ENCODE assay signal across 9 mouse cellular contexts in genomic region chr17:17404811-17405544, GRCm38 (mm10). TPM values are rescaled to one million over a fixed set of nuclear protein-coding genes. Genes with fewer than 3 reads are reported as not detected.
DNase-seq lines count a peak whose midpoint lies in the region; ATAC-seq lines count a peak whose summit lies in the region.
"Had no signal": no experiment of that assay in that cellular context is flagged by ENCODE, and none has a peak within 500 bp of the region (broad histone marks: within the 10 kb centered on the region; RNA-seq: fewer than 3 reads in every experiment).

No protein-coding gene starts in this region.

- peak overlapping the region; percentile 59; the same call in 1 of the 2 replicates for H3K27ac ChIP-seq in forebrain, embryonic 12.5 days
- peak overlapping the region; percentile 35 for H3K27ac ChIP-seq in limb, embryonic 15.5 days
- H3K27ac ChIP-seq in heart, embryonic 11.5 days (ENCODE audit: low read depth, low read length): no peak overlapping the region
- H3K27ac ChIP-seq: liver, embryonic 13.5 days had no signal

- H3K27me3 ChIP-seq in forebrain, embryonic 12.5 days: no peaks in the 10 kb centered on the region
- H3K27me3 ChIP-seq in limb, embryonic 15.5 days: no peaks in the 10 kb centered on the region
- H3K27me3 ChIP-seq in heart, embryonic 11.5 days (ENCODE audit: control insufficient read depth, insufficient read depth, low read length): no peaks in the 10 kb centered on the region
- H3K27me3 ChIP-seq: liver, embryonic 13.5 days had no signal

- peak overlapping the region; percentile 50 for H3K4me2 ChIP-seq in forebrain, embryonic 12.5 days
- H3K4me2 ChIP-seq in limb, embryonic 15.5 days: no peak overlapping the region
- no peak overlapping the region for H3K4me2 ChIP-seq in heart, embryonic 11.5 days
- H3K4me2 ChIP-seq: liver, embryonic 13.5 days had no signal

- peak; percentile 39 to 51 for DNase-seq in frontal cortex, postnatal 36 days (ENCODE audit: low spot score in 2 of 2)
- DNase-seq in frontal cortex, postnatal 25 days (ENCODE audit: low spot score in 2 of 2): no peak
- peak; percentile 46 for DNase-seq in CD4-positive, CD25-positive, alpha-beta regulatory T cell, adult 2 months (ENCODE audit: low read depth, low spot score)
- no peak for DNase-seq in ovary, adult 18-20 months (ENCODE audit: low spot score)
- no peak for DNase-seq in Muller cell, postnatal 12 days (ENCODE audit: inconsistent ontology term)
- DNase-seq: liver, embryonic 13.5 days had no signal

- no peaks in the 10 kb centered on the region for H3K9me3 ChIP-seq in forebrain, embryonic 12.5 days
- no peaks in the 10 kb centered on the region for H3K9me3 ChIP-seq in limb, embryonic 15.5 days
- no peaks in the 10 kb centered on the region for H3K9me3 ChIP-seq in heart, embryonic 11.5 days (replicated peaks; ENCODE audit: control insufficient read depth, low read length)
- H3K9me3 ChIP-seq: liver, embryonic 13.5 days had no signal

- no peaks in the 10 kb centered on the region for H3K36me3 ChIP-seq in forebrain, embryonic 12.5 days (replicated peaks)
- H3K36me3 ChIP-seq in limb, embryonic 15.5 days: no peaks in the 10 kb centered on the region
- H3K36me3 ChIP-seq in heart, embryonic 11.5 days (ENCODE audit: control insufficient read depth, insufficient read depth, low read length): no peaks in the 10 kb centered on the region
- H3K36me3 ChIP-seq: liver, embryonic 13.5 days had no signal

- H3K4me3 ChIP-seq in forebrain, embryonic 12.5 days (replicated peaks): peak overlapping the region; percentile 40
- H3K4me3 ChIP-seq in limb, embryonic 15.5 days: no peak overlapping the region
- no peak overlapping the region for H3K4me3 ChIP-seq in heart, embryonic 11.5 days (ENCODE audit: low read depth, low read length)
- H3K4me3 ChIP-seq: liver, embryonic 13.5 days had no signal

- peaks cover 38% of the 10 kb centered on the region for H3K4me1 ChIP-seq in forebrain, embryonic 12.5 days
- peaks cover 38% of the 10 kb centered on the region for H3K4me1 ChIP-seq in limb, embryonic 15.5 days
- peaks cover 6% of the 10 kb centered on the region; the same call in 1 of the 2 replicates for H3K4me1 ChIP-seq in heart, embryonic 11.5 days (ENCODE audit: control insufficient read depth, insufficient read depth, low read length)
- H3K4me1 ChIP-seq: liver, embryonic 13.5 days had no signal

- ATAC-seq in forebrain, embryonic 12.5 days (ENCODE audit: low FRiP score): no peak
- ATAC-seq in limb, embryonic 15.5 days (ENCODE audit: insufficient number of reproducible peaks, low FRiP score, low TSS enrichment, low read depth): no peak
- ATAC-seq in heart, embryonic 11.5 days (replicated peaks; ENCODE audit: insufficient number of reproducible peaks, low FRiP score, low TSS enrichment): no peak

- 18% methylated on average over 8 of the region's 8 CpGs for WGBS in forebrain, embryonic 12.5 days
- WGBS in limb, embryonic 15.5 days: 20% methylated on average over 8 of the region's 8 CpGs
- WGBS in heart, embryonic 11.5 days (ENCODE audit: insufficient replicate concordance): 56% methylated on average over 8 of the region's 8 CpGs

- peak overlapping the region; percentile 33; the same call in 1 of the 2 replicates for H3K9ac ChIP-seq in forebrain, embryonic 12.5 days
- no peak overlapping the region for H3K9ac ChIP-seq in limb, embryonic 15.5 days
- H3K9ac ChIP-seq in heart, embryonic 11.5 days (ENCODE audit: low read depth, low read length): no peak overlapping the region
- H3K9ac ChIP-seq: liver, embryonic 13.5 days had no signal

RNA-seq across cellular contexts. Expression of gene Lix1, which starts 2.5 kb away (rescaled TPM):
- 86.6 and 87.2 TPM in 2 replicates for polyA plus RNA-seq in forebrain, embryonic 12.5 days (2016; fragmentation: Nextera tagmentation; extraction: Ambion mirVana)
- polyA plus RNA-seq in limb, embryonic 15.5 days (2015; fragmentation: Nextera tagmentation; extraction: Ambion mirVana): 13.9 and 14.1 TPM in 2 replicates
- 5.3 and 6.1 TPM in 2 replicates for polyA plus RNA-seq in heart, embryonic 11.5 days (2014; fragmentation: Nextera tagmentation; extraction: Ambion mirVana)

RNA-seq across cellular contexts. Expression of gene Riok2, which starts 30.9 kb away (rescaled TPM):
- 31.5 and 31.9 TPM in 2 replicates for polyA plus RNA-seq in forebrain, embryonic 12.5 days (2016; fragmentation: Nextera tagmentation; extraction: Ambion mirVana)
- 24.5 and 25.4 TPM in 2 replicates for polyA plus RNA-seq in limb, embryonic 15.5 days (2015; fragmentation: Nextera tagmentation; extraction: Ambion mirVana)
- 24.1 and 25.3 TPM in 2 replicates for polyA plus RNA-seq in heart, embryonic 11.5 days (2014; fragmentation: Nextera tagmentation; extraction: Ambion mirVana)

Comparison
In these comparisons a context has a peak if more than half of its experiments do, and no peak if none do; other contexts are left out.
1. DNase-seq: peak in frontal cortex, postnatal 36 days (2 of 2) and CD4-positive, CD25-positive, alpha-beta regulatory T cell, adult 2 months (single experiment); none in frontal cortex, postnatal 25 days (0 of 2), ovary, adult 18-20 months (single experiment) and Muller cell, postnatal 12 days (single experiment).